Mouse (Mus musculus): ENCODE measurements around the gene Dcdc2c. TPM values are rescaled to one million over a fixed set of nuclear protein-coding genes. Genes with fewer than 3 reads are reported as not detected.

The Dcdc2c gene
- polyA plus RNA-seq (2016; fragmentation: Nextera tagmentation; extraction: Ambion mirVana) = 0.24 TPM in 1 of 2 replicates, not detected in the other

- H3K27me3 ChIP-seq = peaks cover 21% of the 10 kb centered on the region
- H3K4me3 ChIP-seq (replicated peaks) = 0 out of 2 replicates have a peak within 1 kb of the TSS, but pooled peaks have one; percentile 8
- H3K9ac ChIP-seq (replicated peaks) = no peak within 1 kb of the TSS
- no peak within 1 kb of the TSS for H3K27ac ChIP-seq
- peak within 1 kb of the TSS; percentile 35 for H3K4me2 ChIP-seq
- H3K4me1 ChIP-seq (replicated peaks) = peaks cover 2% of the 10 kb centered on the region; the same call in 1 of the 2 replicates
- WGBS = 67% methylated on average over 15 of the region's 15 CpGs
- ATAC-seq (ENCODE audit: insufficient number of reproducible peaks, insufficient read depth, low FRiP score, low TSS enrichment, low read depth) = no peak
- no peaks in the 10 kb centered on the region for H3K9me3 ChIP-seq
- no peaks in the 10 kb centered on the region for H3K36me3 ChIP-seq
Measured at GRCm38 (mm10) chr12:28552299-28552698, at the start of gene Dcdc2c. Gene Dcdc2c (minus strand): TSS chr12:28552399.

DNA sequence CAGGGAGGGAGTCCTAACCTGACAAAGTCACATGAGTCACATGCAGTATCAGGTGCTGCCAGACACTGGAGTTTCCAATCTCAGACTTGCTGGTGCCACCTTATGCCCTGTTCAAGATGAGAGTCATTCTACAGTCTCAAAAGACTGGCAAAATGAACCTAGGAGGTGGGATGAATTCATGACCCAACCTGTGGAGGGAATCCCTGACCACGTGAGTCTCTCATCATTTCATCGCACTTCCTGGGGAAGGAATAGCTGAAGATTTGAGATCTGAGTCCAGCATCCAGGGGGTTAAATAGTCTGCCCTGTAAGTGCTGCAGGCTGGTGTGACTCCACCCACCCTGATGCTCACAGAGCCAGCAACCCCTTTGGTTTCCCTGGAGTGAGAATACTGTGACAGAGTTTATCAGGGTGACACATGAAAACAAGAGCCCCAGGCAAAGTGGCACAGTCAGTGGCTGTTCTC, 46.4 kb upstream of the Dcdc2c start:
- H3K36me3 ChIP-seq = no peaks in the 10 kb centered on the region
- no peak overlapping the region for H3K9ac ChIP-seq (replicated peaks)
- no peak overlapping the region for H3K4me2 ChIP-seq
- H3K4me3 ChIP-seq (replicated peaks) = no peak overlapping the region
- ATAC-seq (ENCODE audit: insufficient number of reproducible peaks, insufficient read depth, low FRiP score, low TSS enrichment, low read depth) = no peak
- 0 out of 2 replicates have a peak, but pooled peaks cover 3% of the 10 kb centered on the region for H3K4me1 ChIP-seq (replicated peaks)
- no peaks in the 10 kb centered on the region for H3K9me3 ChIP-seq
- H3K27me3 ChIP-seq = peaks cover 3% of the 10 kb centered on the region; the same call in 1 of the 2 replicates
- H3K27ac ChIP-seq = no peak overlapping the region
- 56% methylated on average over 2 of the region's 2 CpGs for WGBS

DNA sequence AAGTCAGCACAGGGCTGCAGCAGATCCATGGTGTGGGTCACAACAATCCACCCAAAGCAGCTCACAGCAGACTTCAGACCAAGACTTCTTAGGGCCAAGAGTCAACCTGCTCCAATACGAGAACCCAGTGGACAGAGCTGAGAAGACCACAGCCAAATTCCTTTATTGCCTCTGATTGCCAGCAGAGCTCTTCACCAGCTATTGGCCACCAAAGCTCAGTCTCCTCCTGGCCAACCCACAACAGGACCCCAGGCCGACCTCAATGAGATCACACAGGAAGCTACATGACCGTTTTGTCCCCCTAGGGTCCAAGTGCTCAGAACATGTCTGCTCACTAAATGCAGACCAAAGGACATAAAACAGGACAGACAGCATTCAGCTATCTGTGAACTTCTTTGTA, 45.9 kb upstream of the Dcdc2c start:
- Histone ChIP-seq H3K4me3 (replicated peaks) (no peak overlapping the region), H3K4me2 (no peak overlapping the region), H3K27me3 (peaks cover 3% of the 10 kb centered on the region; the same call in 1 of the 2 replicates), H3K36me3 (no peaks in the 10 kb centered on the region), H3K4me1 (replicated peaks) (0 out of 2 replicates have a peak, but pooled peaks cover 3% of the 10 kb centered on the region), H3K9me3 (no peaks in the 10 kb centered on the region), H3K9ac (replicated peaks) (no peak overlapping the region), H3K27ac (no peak overlapping the region)
- 46% methylated on average over 3 of the region's 3 CpGs for WGBS
- no peak for ATAC-seq (ENCODE audit: insufficient number of reproducible peaks, insufficient read depth, low FRiP score, low TSS enrichment, low read depth)

DNA sequence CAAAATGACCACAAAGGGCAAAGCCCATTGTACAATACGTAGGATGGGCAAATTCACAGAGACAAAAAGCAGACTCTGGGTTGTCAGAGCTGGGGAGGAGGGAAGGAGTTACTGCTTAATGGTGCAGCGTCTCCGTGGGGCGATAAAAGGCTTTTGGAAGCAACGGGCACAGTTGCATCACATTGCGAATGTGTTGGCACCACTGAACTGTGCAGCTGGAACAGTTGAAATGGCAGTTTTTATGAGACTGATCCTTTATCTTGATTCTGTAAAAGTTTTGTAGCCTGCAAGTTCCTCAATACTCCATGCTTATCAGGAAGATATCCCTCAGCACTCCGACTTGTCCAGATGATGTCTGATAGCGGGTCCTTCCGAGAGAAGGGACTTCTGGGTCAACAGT, 45.5 kb upstream of the Dcdc2c start:
- Histone ChIP-seq H3K4me1 (replicated peaks) (0 out of 2 replicates have a peak, but pooled peaks cover 3% of the 10 kb centered on the region), H3K27ac (no peak overlapping the region), H3K9me3 (no peaks in the 10 kb centered on the region), H3K27me3 (peaks cover 3% of the 10 kb centered on the region; the same call in 1 of the 2 replicates), H3K9ac (replicated peaks) (no peak overlapping the region), H3K4me3 (replicated peaks) (no peak overlapping the region), H3K36me3 (no peaks in the 10 kb centered on the region), H3K4me2 (no peak overlapping the region)
- 85% methylated on average over 9 of the region's 9 CpGs for WGBS
- no peak for ATAC-seq (ENCODE audit: insufficient number of reproducible peaks, insufficient read depth, low FRiP score, low TSS enrichment, low read depth)

GRCm38 (mm10) chr12:28596851-28597250, 44.7 kb upstream of the Dcdc2c start:
- Histone ChIP-seq H3K4me3 (replicated peaks) (no peak overlapping the region), H3K27me3 (no peaks in the 10 kb centered on the region; the same call in 1 of the 2 replicates), H3K9me3 (no peaks in the 10 kb centered on the region), H3K4me1 (replicated peaks) (no peaks in the 10 kb centered on the region), H3K9ac (replicated peaks) (no peak overlapping the region), H3K27ac (no peak overlapping the region), H3K36me3 (no peaks in the 10 kb centered on the region), H3K4me2 (no peak overlapping the region)
- no peak for ATAC-seq (ENCODE audit: insufficient number of reproducible peaks, insufficient read depth, low FRiP score, low TSS enrichment, low read depth)

- no peak overlapping the region for H3K4me3 ChIP-seq (replicated peaks)
- no peak overlapping the region for H3K4me2 ChIP-seq
- no peak for ATAC-seq (ENCODE audit: insufficient number of reproducible peaks, insufficient read depth, low FRiP score, low TSS enrichment, low read depth)
- H3K4me1 ChIP-seq (replicated peaks) = no peaks in the 10 kb centered on the region
- H3K36me3 ChIP-seq = no peaks in the 10 kb centered on the region
- H3K9me3 ChIP-seq = no peaks in the 10 kb centered on the region
- 44% methylated on average over 13 of the region's 13 CpGs for WGBS
- H3K27me3 ChIP-seq = peaks cover 28% of the 10 kb centered on the region
- no peak overlapping the region for H3K9ac ChIP-seq (replicated peaks)
- H3K27ac ChIP-seq = no peak overlapping the region
Measured at GRCm38 (mm10) chr12:28590428-28590827, 38.2 kb upstream of the Dcdc2c start.

- H3K4me2 ChIP-seq = peak overlapping the region; percentile 69
- no peaks in the 10 kb centered on the region for H3K36me3 ChIP-seq
- H3K9ac ChIP-seq (replicated peaks) = peak overlapping the region; percentile 8; the same call in 1 of the 2 replicates
- 10% methylated on average over 23 of the region's 24 CpGs for WGBS
- peak overlapping the region; percentile 48 for H3K4me3 ChIP-seq (replicated peaks)
- H3K9me3 ChIP-seq = no peaks in the 10 kb centered on the region
- H3K4me1 ChIP-seq (replicated peaks) = no peaks in the 10 kb centered on the region
- H3K27ac ChIP-seq = no peak overlapping the region
- ATAC-seq (ENCODE audit: insufficient number of reproducible peaks, insufficient read depth, low FRiP score, low TSS enrichment, low read depth) = peak; percentile 35; the same call in 1 of the 2 replicates
- peaks cover 28% of the 10 kb centered on the region for H3K27me3 ChIP-seq
Measured at GRCm38 (mm10) chr12:28589090-28589868, 37.1 kb upstream of the Dcdc2c start.

DNA sequence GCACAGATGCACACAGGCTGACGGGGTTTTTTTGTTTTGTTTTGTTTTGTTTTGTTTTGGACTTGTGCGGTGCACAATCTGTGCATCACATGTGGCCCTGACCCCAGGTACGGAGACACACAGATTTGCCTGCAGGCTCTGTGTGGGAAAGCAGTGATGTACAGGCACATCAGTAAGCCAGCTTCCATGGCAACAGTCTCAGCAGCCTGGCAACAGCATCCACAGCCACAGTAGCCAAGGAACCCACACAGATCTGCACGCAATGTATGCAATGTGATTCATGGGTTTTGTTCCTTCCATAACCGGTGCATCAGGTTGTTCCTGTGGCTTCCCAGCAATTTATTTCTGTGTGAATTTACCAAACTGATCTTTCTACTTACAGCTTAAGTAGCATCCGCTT, 35.8 kb upstream of the Dcdc2c start:
- no peak overlapping the region for H3K4me2 ChIP-seq
- H3K9me3 ChIP-seq = no peaks in the 10 kb centered on the region
- H3K4me1 ChIP-seq (replicated peaks) = no peaks in the 10 kb centered on the region
- H3K36me3 ChIP-seq = no peaks in the 10 kb centered on the region
- H3K27me3 ChIP-seq = peaks cover 28% of the 10 kb centered on the region
- H3K27ac ChIP-seq = no peak overlapping the region
- H3K9ac ChIP-seq (replicated peaks) = no peak overlapping the region
- ATAC-seq (ENCODE audit: insufficient number of reproducible peaks, insufficient read depth, low FRiP score, low TSS enrichment, low read depth) = no peak
- H3K4me3 ChIP-seq (replicated peaks) = no peak overlapping the region
- WGBS = 83% methylated on average over 6 of the region's 6 CpGs

DNA sequence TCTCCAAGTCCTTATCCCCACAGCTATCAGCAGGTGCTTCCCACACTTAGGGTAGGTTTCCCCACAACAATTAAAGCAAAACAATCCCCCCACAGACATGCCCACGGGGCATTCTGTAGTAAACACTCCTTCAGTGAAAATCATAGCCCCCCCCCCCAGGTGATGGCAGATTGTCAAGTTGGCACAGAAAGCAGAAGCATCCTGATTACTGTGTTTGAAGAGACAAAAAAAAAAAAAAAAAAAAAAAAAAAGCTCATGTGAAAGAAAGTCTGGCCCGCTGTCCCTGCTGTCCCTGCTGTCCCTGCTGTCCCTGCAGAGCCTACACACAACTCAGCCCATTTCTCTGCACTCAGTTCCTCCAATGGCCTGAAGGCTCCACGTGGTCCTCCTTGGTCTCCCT, 31.8 kb upstream of the Dcdc2c start:
- 62% methylated on average over 3 of the region's 3 CpGs for WGBS
- Histone ChIP-seq H3K36me3 (no peaks in the 10 kb centered on the region), H3K27ac (no peak overlapping the region), H3K4me3 (replicated peaks) (no peak overlapping the region), H3K4me2 (no peak overlapping the region), H3K27me3 (peaks cover 13% of the 10 kb centered on the region), H3K9ac (replicated peaks) (no peak overlapping the region), H3K4me1 (replicated peaks) (no peaks in the 10 kb centered on the region), H3K9me3 (no peaks in the 10 kb centered on the region)
- ATAC-seq (ENCODE audit: insufficient number of reproducible peaks, insufficient read depth, low FRiP score, low TSS enrichment, low read depth) = no peak

- no peak within 1 kb of the TSS for H3K27ac ChIP-seq
- H3K4me2 ChIP-seq = no peak within 1 kb of the TSS
- H3K4me1 ChIP-seq (replicated peaks) = no peaks in the 10 kb centered on the region
- 84% methylated on average over 8 of the region's 8 CpGs for WGBS
- no peaks in the 10 kb centered on the region for H3K9me3 ChIP-seq
- ATAC-seq (ENCODE audit: insufficient number of reproducible peaks, insufficient read depth, low FRiP score, low TSS enrichment, low read depth) = no peak
- no peaks in the 10 kb centered on the region for H3K27me3 ChIP-seq
- no peaks in the 10 kb centered on the region for H3K36me3 ChIP-seq
- H3K9ac ChIP-seq (replicated peaks) = no peak within 1 kb of the TSS
- no peak within 1 kb of the TSS for H3K4me3 ChIP-seq (replicated peaks)
Measured at GRCm38 (mm10) chr12:28582423-28582822, 30.2 kb upstream of the Dcdc2c start, which contains the start of gene Allc. Gene Allc (minus strand): TSS chr12:28582523.

GRCm38 (mm10) chr12:28579132-28579531, 26.9 kb upstream of the Dcdc2c start:
- 35% methylated on average over 4 of the region's 4 CpGs for WGBS
- no peaks in the 10 kb centered on the region for H3K27me3 ChIP-seq
- H3K27ac ChIP-seq = no peak overlapping the region
- ATAC-seq (ENCODE audit: insufficient number of reproducible peaks, insufficient read depth, low FRiP score, low TSS enrichment, low read depth) = no peak
- no peaks in the 10 kb centered on the region for H3K4me1 ChIP-seq (replicated peaks)
- no peak overlapping the region for H3K4me3 ChIP-seq (replicated peaks)
- no peaks in the 10 kb centered on the region for H3K36me3 ChIP-seq
- H3K4me2 ChIP-seq = no peak overlapping the region
- H3K9me3 ChIP-seq = no peaks in the 10 kb centered on the region
- no peak overlapping the region for H3K9ac ChIP-seq (replicated peaks)

Data from limb, embryonic 12.5 days (tissue).